Mouse (Mus musculus) testis, adult 2 months (tissue): Measurements from ENCODE around the gene Oaz3.

Source experiments
- CTCF ChIP-seq: fragments of 200-500 bp; IDR thresholded peaks from 2 replicates; pipeline ENCODE4 v1.5.1; 2012; ENCODE audit warnings: low read depth, mild to moderate bottlenecking, inconsistent platforms, low read length, moderate library complexity; ENCODE audit not compliant: control insufficient read depth, insufficient read depth, insufficient replicate concordance
- POLR2A ChIP-seq: fragments of 200-500 bp; IDR thresholded peaks from 2 replicates; pipeline ENCODE4 v1.6.1; 2012; ENCODE audit warnings: low read depth, mild to moderate bottlenecking, inconsistent platforms, low read length, moderate library complexity; ENCODE audit not compliant: control insufficient read depth

DNA sequence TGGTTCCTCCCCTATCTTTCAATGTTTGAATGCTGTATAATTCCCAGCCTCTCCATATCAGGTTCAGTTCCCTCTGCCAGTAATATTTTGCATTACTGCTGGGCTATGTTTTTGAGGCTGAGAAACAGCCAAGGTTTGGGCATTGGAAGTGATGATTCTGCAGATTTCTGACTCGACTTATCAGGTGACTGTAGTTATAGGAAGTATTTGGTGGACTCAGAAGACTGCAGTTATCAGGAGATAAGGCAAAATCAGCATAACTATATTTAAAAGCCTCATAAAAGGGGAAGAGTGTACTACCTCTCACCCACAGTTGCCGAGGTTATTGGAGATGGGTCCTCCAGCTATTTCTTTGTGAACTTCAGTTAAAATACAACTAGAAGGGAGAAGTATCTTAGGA, 12.7 kb downstream of the Oaz3 start:
- TF ChIP-seq CTCF (no peak), POLR2A (no peak)
